Mouse (Mus musculus) Muller cell, postnatal 12 days (primary cell): ENCODE data around the gene Astn2.

Experiments used
- DNase-seq: peaks from one replicate; pipeline ENCODE4 v3.0.0-alpha.2; 2015; ENCODE audit errors: inconsistent ontology term

The Astn2 gene

DNA sequence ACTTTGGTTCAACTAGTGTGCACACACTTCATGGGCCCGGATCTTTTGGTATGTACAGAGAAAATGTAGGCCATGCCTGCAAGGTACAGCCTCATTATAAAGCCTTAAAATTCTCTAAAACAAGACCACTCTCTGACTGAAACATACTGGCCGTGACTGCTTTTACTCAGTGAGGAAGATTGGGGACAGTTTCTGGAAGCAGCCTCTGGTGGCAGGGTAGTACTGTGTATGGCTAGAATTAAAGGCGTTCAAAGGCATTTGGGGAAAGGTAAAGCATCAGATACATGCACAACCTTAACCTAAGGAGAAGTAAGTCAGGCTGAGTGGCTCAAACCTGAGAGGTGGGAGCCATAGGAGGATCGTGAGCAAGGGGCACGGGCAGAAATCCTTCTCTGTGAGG, 725.9 kb downstream of the Astn2 start:
- DNase-seq, result no peak

DNA sequence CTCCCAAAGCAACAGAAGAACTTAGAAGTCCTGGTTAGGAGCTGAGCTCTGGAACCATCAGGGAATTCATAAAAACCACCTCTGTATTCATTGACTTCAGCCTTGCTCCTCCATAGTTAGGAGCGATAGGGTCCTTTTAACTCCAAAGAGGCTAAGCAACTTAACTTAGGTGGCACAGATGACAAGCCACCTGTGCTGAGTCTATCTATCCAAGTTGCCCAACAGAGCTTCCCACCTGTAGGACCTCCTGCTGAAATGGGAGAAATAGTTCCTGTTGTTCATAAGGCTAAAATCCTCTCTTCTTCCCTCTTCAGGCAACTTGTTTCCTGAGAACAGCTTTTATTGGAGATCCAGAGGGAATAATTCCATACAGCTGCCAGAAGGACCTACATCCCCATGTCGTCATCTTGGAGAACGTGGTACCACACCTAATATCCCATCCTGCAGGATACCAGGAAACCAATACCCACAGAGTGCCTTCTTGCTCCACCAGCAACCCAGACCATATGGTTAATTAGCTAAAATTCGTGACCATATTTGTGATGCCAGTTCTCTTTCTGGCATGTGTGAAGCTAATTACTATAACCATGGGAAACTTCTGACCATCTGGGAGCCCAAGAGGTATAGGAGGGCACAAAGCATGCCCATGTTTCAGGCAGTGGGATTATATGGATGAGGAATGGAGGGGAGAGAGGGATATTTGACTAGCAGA, 730.0 kb downstream of the Astn2 start:
- DNase-seq, result no peak

DNA sequence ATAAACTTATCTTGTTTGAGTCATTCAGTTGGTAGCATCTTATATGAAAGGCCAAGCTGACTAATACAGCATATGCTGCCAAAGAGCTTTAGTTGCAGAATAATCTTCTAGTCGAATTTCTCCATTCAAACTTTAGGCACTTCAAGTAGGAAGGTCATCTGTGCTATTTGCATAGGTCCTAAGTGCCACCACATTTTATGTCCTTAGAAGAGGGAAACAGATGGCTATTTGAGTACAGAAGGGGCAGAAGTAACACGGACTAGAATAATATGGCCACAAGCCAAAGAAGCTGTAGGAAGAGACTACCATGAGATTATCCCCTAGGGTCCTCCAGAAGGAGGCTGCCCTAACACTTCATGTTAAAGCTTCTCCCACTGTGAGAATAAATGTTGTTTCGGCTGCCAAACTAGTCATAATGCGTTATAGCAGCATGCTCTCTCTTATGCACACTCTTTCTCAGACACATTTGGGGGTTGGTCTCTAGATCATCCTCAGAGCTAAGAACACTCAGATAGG, 730.9 kb downstream of the Astn2 start:
- DNase-seq, result no peak

DNA sequence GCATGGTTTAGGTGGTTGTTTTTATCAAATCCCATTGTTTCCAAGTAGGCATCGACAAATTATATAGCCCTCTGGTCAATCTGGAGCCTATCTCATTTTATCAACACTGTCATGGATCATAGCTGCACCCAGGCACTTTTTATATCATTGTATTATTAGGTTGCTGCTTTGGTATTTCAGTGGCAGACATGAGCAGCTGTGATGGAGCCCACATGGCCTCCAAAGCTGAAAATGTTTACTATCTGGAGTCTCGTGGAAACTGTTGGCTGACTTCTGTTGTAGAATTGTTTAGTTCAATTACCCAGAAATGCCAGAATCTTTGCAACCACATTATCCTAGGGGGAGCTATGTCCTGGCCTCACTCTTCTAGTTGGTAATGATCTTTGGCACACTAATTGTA, 732.1 kb downstream of the Astn2 start:
- DNase-seq, result no peak

DNA sequence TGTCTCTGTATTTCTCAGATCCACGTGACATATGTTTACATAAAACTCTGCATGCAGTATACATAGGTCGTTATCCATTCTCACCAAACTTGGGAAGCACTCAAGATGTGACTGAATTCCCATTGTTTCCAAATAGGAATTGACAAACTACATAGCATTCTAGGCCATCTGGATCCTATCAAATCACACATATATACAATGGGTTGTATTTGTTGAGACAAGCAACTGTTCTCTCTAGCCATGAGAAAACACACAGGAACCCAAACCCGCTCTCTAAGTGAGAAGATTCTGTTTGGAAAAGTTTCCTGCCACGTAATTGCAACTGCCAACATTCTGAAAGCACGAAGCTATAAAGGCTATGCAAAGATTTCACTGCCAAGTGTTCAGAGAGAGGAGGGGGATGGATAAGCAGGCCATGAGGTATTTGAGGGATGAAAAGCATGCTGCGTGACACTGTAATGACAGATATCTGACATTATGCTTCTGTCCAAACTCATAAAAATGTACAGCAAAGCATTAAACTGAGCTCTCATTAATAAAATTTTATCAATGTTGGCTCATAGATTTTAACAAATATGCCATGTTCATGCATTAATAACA, 732.7 kb downstream of the Astn2 start:
- no peak for DNase-seq

DNA sequence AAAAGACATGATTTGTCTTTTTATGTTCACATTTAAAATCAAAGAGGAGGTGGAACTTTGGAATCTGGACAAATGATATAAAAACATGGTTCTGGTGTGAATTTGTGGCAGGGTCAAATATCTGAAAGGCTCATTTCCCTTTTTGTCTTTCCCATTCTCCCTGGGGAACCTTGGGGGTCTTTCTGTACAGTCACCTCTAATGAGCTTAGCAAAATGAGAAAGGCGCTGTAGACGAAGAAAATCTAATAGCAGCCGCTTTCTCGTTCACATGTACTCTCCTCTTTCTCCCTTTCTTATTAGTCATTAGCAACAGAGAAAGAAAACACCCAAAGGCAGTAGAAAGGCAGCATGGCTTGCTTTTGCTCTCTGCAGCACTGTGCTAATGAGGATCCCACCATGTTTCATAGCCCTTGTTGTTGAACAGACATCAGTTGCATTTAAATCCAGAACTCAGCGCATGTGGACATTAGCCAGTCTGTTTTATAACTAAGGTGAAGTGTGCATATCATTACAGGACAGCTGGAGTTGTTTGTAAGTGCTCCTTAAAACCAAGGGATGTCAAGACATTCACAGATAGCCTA, 737.3 kb downstream of the Astn2 start:
- no peak for DNase-seq

DNA sequence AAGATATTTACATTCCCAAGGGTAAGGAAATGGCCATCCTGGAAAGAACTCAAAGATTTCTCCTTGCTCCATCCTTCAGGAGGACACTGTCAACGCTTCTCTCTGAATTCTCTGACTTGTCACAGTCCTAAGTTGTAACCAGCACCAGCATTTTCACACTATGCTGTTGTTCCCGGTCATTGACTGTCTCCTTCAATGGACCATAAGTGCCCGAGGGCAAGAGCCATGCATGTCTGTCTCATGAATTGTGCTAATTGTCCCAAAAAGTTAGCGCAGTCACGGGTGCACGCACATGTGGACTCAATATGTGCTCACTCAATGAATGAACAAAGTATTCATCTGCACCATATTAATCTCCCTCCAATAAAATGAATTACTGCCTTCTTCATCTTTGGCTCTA, 741.2 kb downstream of the Astn2 start:
- DNase-seq, result no peak

DNA sequence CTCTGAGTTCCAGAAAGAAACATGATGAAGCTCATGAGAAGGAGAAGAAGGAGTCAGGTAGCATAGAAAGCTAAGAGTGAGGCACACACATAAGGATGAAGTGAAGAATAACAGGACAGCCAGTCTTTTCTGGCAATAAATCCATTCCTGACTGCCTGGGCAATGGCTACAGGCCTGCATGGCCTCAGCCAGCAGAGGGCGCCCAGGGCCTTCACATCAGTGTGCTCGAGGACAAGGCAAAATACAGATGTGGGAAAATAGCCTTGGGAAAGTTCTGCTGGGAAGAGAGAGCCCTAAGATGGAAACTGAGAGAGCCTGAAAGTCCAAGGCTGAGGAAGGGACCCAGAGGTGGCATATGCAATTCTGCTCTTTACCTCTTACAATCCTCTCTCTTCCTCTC, 749.7 kb downstream of the Astn2 start:
- DNase-seq, result peak; percentile 69

DNA sequence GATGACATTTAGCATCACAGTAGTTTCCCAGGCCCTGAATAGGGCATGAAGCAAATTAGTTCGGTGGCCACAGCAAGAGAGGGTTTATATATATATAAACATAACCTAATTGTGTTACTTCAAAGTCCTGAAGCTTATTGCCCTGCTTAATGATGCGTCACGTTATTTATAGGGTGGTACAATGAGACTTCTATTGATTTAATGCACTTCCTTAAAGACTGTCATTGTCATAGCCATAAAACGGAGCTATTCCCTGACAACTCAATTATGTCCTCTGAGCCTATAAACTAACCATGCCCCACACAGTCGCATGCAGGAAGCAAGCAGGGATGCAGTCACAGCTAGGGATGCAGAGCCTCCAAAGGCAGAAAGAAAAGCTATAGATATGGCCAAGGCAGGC, 761.8 kb downstream of the Astn2 start:
- DNase-seq, result no peak

DNA sequence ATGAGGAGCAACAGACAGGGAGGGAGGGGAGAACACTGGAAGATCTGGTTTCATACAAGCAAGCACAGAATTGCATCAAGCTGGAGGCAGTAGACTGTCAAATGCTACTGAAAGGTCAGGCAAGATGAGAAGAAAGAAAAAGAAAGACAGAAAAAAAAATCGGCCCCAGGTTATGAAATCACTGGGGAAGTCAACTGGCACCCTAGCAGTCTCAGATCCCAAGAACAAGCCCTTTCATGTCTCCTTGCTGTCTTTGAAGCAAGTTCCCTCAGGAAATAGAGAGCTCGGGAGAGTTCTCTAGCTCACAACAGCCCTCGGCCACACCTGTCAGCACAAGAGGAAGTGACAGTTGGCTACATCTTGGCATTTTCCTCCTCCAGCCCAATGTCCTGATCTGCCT, 766.2 kb downstream of the Astn2 start:
- DNase-seq, result no peak

DNA sequence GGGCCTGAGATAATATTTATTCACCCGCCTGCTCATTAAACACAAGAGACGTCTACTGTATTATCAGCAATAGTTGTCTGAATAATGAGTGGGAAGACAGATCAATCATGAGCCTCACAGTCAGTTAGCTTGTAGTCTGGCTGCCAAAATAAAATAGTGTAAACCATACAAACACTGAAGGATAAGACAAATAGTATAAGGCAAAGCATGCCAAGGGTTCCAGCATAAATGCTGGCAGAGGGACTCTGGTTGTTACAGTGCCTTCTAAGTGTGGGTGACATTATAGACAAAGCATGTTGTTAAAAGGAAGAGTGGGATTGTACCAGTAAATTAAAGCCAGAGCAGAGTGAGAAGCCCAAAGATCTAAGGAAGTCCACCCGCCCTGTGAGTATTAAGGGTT, 784.3 kb downstream of the Astn2 start:
- no peak for DNase-seq

DNA sequence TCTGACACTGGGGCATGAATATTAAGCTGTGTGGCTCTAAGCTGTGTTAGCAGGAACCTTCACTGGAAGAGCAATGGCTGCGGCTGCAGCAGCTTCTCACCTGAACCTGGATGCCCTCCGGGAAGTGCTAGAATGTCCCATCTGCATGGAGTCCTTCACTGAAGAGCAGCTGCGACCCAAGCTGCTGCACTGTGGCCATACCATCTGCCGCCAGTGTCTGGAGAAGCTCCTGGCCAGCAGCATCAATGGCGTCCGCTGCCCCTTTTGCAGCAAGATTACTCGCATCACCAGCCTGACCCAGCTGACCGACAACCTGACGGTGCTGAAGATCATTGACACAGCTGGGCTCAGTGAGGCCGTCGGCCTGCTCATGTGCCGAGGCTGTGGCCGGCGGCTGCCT, 791.3 kb downstream of the Astn2 start:
- DNase-seq, result no peak

DNA sequence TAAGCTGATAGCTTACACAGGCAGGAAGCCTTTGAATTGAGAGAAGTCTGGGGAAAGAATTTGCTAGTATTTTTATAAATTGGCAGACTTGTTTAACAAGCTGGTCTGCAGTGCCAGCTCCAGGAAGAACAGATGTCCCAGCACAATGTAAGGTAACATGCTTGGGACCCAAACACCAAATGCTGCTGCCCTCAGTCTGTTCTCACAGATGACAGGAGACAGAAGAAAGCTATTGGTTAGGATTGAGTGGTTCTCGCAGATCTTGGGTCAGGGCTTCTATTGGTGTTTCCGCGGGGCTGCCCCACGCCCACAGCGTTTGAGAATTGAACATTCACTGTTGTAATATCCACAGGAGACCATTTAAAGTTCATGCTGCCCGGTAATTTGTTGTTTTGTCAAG, 793.5 kb downstream of the Astn2 start:
- DNase-seq, result no peak

DNA sequence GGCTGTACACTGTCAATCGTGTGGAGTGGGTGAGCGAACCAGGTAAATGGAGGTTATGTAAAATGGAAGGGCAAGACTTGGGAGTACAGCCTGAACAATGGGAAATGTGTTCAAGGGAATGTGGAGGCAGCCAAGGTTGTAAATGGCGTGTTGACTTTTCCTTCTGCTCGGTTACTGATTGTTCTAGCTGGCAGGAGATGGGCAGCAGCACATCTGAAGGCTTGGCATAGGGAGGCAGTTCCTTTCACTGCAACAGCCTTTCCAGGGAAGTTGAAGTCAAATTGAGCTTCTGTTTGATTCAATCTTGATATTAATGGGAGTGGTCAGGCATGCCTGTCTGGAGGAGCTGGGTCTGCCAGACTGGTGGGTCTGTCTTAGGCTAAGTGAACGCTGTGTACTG, 794.1 kb downstream of the Astn2 start:
- DNase-seq, result no peak

DNA sequence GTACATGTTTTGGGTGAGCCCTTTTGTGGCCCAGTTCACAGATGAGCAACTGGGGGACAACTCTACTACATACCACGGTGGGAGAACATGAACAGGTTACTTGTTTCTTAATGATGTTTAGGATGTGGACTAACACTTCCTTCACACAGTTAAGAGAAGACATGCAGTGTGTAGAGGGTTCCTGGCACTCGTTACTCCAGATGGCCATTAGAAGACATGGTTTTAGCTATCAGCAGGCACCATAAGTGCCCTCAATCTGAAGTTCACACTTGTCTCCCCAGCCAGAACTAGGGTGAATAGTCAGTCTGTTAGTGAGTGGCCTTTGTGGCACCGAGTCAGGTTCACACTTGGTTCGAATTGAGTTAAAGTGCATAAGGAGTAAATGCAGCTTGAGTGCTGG, 796.3 kb downstream of the Astn2 start:
- DNase-seq, result no peak

DNA sequence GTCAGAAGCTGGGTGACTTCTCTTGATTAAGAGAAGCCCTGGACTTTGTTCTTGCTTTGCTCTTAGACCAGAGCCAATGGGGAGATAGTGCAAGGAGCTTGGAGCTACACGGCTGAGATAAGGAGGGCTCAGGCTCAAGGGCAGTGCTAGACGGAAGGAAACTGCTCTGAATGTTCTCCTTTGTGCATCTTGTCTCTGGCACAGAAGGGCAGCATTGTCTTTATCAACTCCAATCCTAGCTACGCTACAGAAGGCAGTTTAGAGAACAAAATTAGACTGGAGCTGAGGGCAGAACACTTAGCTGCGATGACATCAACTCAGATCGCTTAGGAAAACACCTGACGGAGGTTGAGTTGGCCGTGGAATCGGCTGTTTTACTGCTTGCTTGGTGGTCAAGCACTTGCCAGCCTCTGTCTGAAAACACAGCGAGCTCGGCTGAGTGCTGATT, 797.2 kb downstream of the Astn2 start:
- no peak for DNase-seq

DNA sequence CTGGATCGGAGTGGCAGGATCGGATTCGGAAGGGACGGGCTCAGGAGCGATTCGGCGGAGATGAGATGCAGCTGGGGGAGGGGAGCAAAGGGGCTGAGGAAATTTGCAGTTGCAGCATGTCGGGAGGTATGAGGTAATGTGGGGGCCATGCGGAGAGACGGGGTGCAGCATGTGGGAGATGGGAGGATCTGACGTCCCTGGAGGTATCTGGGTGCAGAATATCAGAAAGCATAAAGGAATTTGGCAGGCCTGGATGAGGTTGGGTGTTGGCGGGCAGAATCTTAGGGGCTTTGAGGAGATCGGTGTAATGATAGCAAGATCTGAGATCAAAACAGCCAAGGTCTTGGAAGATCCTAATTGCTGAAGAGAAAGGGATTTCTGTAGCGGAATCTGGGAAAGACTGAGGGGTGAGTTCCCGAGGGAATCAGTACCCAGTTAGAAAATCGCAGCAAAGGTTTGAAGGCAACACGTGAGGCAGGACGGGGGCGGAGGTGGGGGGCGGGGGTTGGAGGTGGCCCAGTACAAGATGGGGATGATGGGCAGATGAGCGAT, 799.2 kb downstream of the Astn2 start:
- peak; percentile 63 for DNase-seq

DNA sequence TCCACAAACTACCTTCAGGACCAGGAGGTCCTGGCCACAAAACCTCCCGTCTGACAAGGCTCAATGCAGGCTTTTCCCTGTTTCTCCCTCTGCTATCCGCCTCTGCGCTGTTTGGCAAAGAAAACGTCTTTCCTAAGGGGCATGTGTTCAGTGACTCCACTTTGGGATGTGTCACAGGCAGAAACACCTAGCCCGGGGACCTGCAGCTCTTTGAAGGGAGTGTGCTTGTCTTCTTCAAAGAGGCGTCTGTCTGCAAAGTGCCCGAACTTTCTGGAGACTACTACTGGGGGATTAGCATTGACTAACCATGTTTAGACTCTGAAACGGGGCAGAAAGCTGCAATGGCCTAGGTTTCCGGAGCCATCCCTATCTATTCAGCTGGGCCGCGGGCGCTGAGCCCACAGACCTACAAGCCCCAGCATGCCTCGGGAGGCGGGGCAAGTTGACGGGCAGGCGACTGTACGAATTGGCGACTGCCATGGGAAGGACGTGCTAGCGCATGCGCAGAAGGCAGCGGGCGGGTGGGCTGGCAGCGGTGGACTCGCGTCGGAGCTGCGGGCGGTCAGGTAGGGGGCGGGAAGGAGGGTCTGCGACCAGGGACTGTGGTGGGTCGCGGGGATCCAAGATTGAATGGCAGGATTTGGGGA, 799.8 kb downstream of the Astn2 start, which contains the start of gene Trim32:
Gene Trim32 (plus strand): TSS at position 483 of the 647 bp plus-strand sequence.
- peak; percentile 97 for DNase-seq

DNA sequence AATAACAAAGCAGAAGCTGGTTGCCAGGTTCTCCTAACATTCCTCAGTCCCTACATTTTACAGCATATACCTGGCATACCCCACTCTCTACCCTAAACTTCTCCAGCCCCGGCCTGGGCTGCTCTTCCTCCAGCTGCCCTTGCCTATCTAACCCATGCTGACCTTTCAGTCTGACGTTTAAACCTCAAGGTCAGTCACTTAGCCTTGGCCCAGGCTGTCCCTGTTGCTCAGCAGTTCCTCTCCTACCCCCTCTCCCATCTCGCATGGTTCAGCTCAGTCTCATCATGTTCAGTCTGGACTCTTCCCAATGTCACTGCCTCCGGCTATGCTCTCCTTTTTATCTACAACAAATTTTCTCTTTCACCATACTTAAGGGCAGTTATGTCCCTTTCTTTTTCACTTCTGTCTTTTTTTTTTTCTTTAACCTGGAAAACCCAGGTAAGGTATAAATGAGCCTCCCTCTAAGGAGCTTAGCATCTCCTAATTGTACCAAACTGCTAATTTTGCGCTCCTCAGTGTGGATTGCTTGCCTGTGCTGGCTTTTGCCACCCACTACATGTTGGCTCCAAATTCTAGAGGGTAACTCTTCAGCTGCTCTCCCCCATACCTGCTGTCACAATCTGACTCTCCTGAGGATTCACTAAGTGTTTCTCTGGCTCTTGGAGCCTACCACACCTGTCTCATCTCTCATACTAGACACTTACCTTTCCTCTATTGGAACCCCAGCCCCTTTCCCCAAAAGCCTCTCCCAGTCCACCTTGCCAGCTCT, 809.6 kb downstream of the Astn2 start:
- DNase-seq, result no peak

DNA sequence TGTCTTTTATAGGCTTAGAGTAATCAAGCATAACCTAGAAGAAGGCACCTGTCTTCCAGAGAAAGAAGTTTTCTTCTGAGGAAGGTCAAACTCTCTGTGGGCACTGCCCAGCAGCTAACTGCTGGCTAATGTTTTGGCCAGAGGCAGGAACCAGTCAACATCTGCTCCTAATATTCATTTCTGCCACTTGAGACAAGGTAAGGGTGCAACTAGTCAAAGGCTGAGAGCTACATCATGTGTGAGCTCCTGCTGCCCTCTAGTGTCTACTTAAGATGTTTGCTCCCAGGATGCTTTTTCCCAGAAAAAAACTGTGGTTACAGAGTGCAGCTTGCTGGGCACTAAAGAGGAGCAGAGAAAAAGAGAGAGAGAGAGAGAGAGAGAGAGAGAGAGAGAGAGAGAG, 814.6 kb downstream of the Astn2 start:
- DNase-seq, result peak; percentile 33

DNA sequence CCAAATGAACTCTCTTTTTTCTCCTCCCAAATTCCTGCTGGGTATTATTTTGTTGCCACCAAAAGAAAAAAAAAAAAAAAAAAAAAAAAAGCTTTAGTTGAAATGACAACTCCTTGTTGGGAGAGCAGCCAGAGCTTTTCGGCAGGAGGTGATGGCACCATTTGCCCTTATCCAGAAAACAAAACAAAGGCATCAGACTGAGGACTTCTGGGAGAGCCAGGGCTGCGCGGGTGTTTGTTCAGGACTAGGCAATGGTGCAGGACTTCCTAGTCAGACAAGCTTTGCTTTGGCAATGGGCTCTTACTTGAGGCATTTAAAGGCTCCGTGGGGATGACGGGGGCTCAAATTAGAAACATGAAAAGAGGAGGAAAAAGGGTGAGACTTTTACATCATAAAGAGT, 817.5 kb downstream of the Astn2 start:
- peak; percentile 78 for DNase-seq
